Mouse (Mus musculus): ENCODE measurements at regions not wholly inside any gene's neighbourhood (a gene's known extent, or its start where the extent isn't known, plus 50 kb on each side); places are given as distances from the start of the nearest gene placed in this dataset.

GRCm38 (mm10) chr9:113260296-113260695, 447.8 kb downstream of the Pdcd6ip start:
- DNase-seq (ENCODE audit: low read depth, low spot score) = no peak
- Histone ChIP-seq H3K27me3 (ENCODE audit: control insufficient read depth, insufficient read depth, low read length, poor library complexity, severe bottlenecking) (no peaks in the 10 kb centered on the region), H3K36me3 (ENCODE audit: control insufficient read depth, insufficient read depth, low read length, poor library complexity, severe bottlenecking) (no peaks in the 10 kb centered on the region)

GRCm38 (mm10) chr9:113258556-113258955, 449.5 kb downstream of the Pdcd6ip start:
- Histone ChIP-seq H3K36me3 (ENCODE audit: control insufficient read depth, insufficient read depth, low read length, poor library complexity, severe bottlenecking) (no peaks in the 10 kb centered on the region), H3K27me3 (ENCODE audit: control insufficient read depth, insufficient read depth, low read length, poor library complexity, severe bottlenecking) (no peaks in the 10 kb centered on the region)
- DNase-seq (ENCODE audit: low read depth, low spot score) = no peak

- no peak for DNase-seq (ENCODE audit: low read depth, low spot score)
- H3K36me3 ChIP-seq (ENCODE audit: control insufficient read depth, insufficient read depth, low read length, poor library complexity, severe bottlenecking) = no peaks in the 10 kb centered on the region
- H3K27me3 ChIP-seq (ENCODE audit: control insufficient read depth, insufficient read depth, low read length, poor library complexity, severe bottlenecking) = no peaks in the 10 kb centered on the region
Observed at GRCm38 (mm10) chr9:113248703-113249274, 459.3 kb downstream of the Pdcd6ip start.

DNA sequence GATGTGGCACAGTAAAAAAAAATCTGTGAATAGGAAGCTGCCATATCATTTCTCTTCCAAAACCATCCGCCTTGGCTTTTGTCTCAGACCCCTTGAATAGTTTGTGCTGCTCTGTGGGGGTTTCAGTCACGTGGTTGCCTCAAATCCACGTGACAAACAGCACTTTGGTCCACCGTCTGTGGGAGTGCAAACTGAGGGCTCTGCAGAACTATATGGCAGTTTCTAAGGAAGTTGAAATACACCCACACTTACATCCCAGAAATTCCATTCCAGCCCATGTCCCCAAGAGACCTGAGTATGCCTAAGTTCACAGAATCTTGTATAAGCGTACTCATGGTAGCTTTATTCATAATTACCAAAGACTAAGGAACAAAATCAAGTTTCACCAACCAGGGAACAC, 460.1 kb downstream of the Pdcd6ip start:
- Histone ChIP-seq H3K36me3 (ENCODE audit: control insufficient read depth, insufficient read depth, low read length, poor library complexity, severe bottlenecking) (no peaks in the 10 kb centered on the region), H3K27me3 (ENCODE audit: control insufficient read depth, insufficient read depth, low read length, poor library complexity, severe bottlenecking) (no peaks in the 10 kb centered on the region)
- DNase-seq (ENCODE audit: low read depth, low spot score) = no peak

DNA sequence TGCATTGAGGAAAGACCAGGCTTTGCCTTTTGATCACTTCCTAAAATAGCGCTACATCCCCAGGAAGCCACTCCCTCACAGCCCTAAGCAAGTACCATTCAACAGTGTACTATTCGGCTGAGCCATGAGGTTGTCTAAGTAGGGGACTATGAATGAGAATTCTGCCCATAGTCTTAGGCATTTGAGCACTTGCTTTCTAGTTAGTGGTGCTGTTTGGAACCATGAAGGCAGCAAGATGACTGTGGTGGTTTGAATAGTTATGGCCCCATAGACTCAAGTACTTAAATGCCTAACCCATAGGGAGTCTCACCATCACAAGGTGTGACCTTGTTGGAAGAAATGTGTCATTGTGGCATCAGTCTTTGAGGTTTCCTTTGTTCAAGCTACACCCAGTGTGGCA, 464.2 kb downstream of the Pdcd6ip start:
- no peak for DNase-seq (ENCODE audit: low read depth, low spot score)
- Histone ChIP-seq H3K27me3 (ENCODE audit: control insufficient read depth, insufficient read depth, low read length, poor library complexity, severe bottlenecking) (no peaks in the 10 kb centered on the region), H3K36me3 (ENCODE audit: control insufficient read depth, insufficient read depth, low read length, poor library complexity, severe bottlenecking) (no peaks in the 10 kb centered on the region)

DNA sequence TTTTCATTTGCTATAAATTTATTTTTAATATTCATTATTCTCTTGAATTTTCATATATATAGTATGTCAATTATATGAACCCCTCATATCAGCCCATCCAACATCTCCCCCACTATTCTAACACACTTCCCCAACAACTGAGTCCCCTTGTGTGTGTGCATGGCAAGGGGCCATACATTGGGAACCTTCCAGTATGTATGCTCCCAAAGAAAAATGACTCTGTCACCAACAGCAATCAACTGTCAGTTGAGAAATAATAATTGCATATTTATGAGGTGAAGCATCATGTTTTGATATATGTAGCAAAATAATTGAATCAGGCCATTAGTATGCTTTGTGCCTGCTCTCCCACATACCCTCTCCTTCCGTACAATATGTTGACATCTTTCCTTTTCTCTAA, 474.7 kb downstream of the Pdcd6ip start:
- no peak for DNase-seq (ENCODE audit: low read depth, low spot score)
- H3K36me3 ChIP-seq (ENCODE audit: control insufficient read depth, insufficient read depth, low read length, poor library complexity, severe bottlenecking) = no peaks in the 10 kb centered on the region
- H3K27me3 ChIP-seq (ENCODE audit: control insufficient read depth, insufficient read depth, low read length, poor library complexity, severe bottlenecking) = no peaks in the 10 kb centered on the region

DNA sequence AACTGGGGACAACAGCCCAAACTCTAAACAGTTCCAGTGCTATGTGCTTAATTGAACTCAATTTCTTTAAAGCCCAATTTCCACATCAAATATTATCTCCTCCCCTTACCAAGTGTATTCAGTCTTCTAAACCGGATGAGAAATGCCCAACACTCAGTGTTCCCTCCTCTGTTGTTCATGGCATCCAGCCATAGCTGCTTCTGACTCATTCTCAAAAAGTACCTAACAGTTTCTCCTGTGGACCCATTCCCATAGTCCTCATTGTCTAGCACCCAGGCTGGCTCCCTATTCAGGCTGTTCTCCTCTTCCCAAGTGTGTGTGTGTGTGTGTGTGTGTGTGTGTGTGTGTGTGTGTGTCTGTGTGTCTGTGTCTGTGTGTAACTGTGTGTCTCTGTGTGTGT, 478.7 kb downstream of the Pdcd6ip start:
- DNase-seq (ENCODE audit: low read depth, low spot score) = no peak
- H3K27me3 ChIP-seq (ENCODE audit: control insufficient read depth, insufficient read depth, low read length, poor library complexity, severe bottlenecking) = no peaks in the 10 kb centered on the region
- H3K36me3 ChIP-seq (ENCODE audit: control insufficient read depth, insufficient read depth, low read length, poor library complexity, severe bottlenecking) = no peaks in the 10 kb centered on the region

DNA sequence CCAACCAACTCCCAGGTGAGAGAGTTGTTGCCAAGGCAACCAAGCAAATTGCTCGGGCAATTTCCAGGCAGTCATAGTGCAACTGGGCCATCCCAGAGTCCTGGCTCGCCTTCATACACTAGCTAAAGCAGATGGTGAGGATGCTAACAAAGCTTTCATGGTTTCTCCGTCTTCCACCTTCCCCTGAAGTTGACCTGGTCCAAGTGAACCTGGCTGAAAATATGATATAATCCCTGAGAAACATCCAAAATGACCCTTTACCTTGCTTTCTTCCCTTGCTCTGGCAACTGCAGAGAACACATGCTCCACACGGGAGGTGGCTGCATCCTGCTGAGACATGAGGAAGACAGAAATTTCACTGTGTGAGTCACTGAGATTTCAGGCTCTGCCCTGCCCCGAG, 494.1 kb downstream of the Pdcd6ip start:
- H3K36me3 ChIP-seq (ENCODE audit: control insufficient read depth, insufficient read depth, low read length, poor library complexity, severe bottlenecking) = no peaks in the 10 kb centered on the region
- DNase-seq (ENCODE audit: low read depth, low spot score) = no peak
- H3K27me3 ChIP-seq (ENCODE audit: control insufficient read depth, insufficient read depth, low read length, poor library complexity, severe bottlenecking) = no peaks in the 10 kb centered on the region

DNA sequence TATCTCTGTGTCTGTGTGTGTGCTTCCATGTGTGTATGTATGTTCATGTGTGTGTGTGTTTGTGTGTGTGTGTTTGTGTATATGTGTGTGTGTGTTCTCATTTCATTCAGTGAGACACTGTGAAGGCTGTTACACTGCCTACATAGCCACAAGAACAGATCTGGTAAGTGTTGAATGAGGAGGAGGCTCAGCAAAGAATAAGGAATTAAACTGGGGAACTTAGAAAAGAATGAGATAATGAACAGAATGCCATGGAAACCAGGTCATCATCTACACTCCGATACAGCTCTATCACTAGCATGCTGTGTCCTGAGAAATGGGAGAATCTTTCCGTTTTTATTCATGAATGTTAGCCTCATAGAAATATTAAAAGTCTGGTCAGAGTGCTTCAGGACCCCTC, 495.7 kb downstream of the Pdcd6ip start:
- Histone ChIP-seq H3K36me3 (ENCODE audit: control insufficient read depth, insufficient read depth, low read length, poor library complexity, severe bottlenecking) (no peaks in the 10 kb centered on the region), H3K27me3 (ENCODE audit: control insufficient read depth, insufficient read depth, low read length, poor library complexity, severe bottlenecking) (no peaks in the 10 kb centered on the region)
- no peak for DNase-seq (ENCODE audit: low read depth, low spot score)

- DNase-seq (ENCODE audit: low read depth, low spot score) = no peak
- Histone ChIP-seq H3K36me3 (ENCODE audit: control insufficient read depth, insufficient read depth, low read length, poor library complexity, severe bottlenecking) (no peaks in the 10 kb centered on the region), H3K27me3 (ENCODE audit: control insufficient read depth, insufficient read depth, low read length, poor library complexity, severe bottlenecking) (no peaks in the 10 kb centered on the region)
Observed at GRCm38 (mm10) chr9:113208181-113208580, 499.9 kb downstream of the Pdcd6ip start.

- no peaks in the 10 kb centered on the region for H3K27me3 ChIP-seq (ENCODE audit: control insufficient read depth, insufficient read depth, low read length, poor library complexity, severe bottlenecking)
- H3K36me3 ChIP-seq (ENCODE audit: control insufficient read depth, insufficient read depth, low read length, poor library complexity, severe bottlenecking) = no peaks in the 10 kb centered on the region
- no peak for DNase-seq (ENCODE audit: low read depth, low spot score)
Observed at GRCm38 (mm10) chr9:113199241-113199640, 508.8 kb downstream of the Pdcd6ip start.

- no peaks in the 10 kb centered on the region for H3K36me3 ChIP-seq (ENCODE audit: control insufficient read depth, insufficient read depth, low read length, poor library complexity, severe bottlenecking)
- H3K27me3 ChIP-seq (ENCODE audit: control insufficient read depth, insufficient read depth, low read length, poor library complexity, severe bottlenecking) = no peaks in the 10 kb centered on the region
- DNase-seq (ENCODE audit: low read depth, low spot score) = no peak
Observed at GRCm38 (mm10) chr9:113195556-113195955, 512.5 kb downstream of the Pdcd6ip start.

GRCm38 (mm10) chr9:113192773-113193172, 515.3 kb downstream of the Pdcd6ip start:
- no peaks in the 10 kb centered on the region for H3K36me3 ChIP-seq (ENCODE audit: control insufficient read depth, insufficient read depth, low read length, poor library complexity, severe bottlenecking)
- no peak for DNase-seq (ENCODE audit: low read depth, low spot score)

GRCm38 (mm10) chr9:113191163-113191562, 516.9 kb downstream of the Pdcd6ip start:
- H3K27me3 ChIP-seq (ENCODE audit: control insufficient read depth, insufficient read depth, low read length, poor library complexity, severe bottlenecking) = no peaks in the 10 kb centered on the region
- DNase-seq (ENCODE audit: low read depth, low spot score) = no peak

More at GRCm38 (mm10) chr9:113192773-113193172, 515.3 kb downstream of the Pdcd6ip start:
- no peaks in the 10 kb centered on the region for H3K27me3 ChIP-seq (ENCODE audit: control insufficient read depth, insufficient read depth, low read length, poor library complexity, severe bottlenecking)

DNA sequence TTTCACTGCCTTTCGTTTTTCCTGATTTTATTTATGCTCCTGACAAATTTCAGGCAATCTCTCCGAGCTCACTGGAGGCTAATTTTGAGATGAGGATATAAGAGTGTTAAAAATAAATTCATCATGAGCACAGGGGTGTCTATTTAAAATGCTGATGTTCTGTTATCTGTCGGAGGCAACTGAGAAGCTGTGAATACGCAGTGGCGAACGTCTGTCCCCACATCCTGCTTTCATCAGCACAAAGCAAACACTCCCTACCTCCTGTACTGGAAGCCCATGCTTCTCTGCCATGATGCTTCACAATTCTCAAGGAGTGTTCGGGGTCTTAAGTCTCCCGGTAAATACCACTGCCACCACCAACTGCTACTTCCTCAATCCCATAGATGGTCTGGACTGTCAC, 526.9 kb downstream of the Pdcd6ip start:
- H3K36me3 ChIP-seq (ENCODE audit: control insufficient read depth, insufficient read depth, low read length, poor library complexity, severe bottlenecking) = no peaks in the 10 kb centered on the region
- no peaks in the 10 kb centered on the region for H3K27me3 ChIP-seq (ENCODE audit: control insufficient read depth, insufficient read depth, low read length, poor library complexity, severe bottlenecking)
- DNase-seq (ENCODE audit: low read depth, low spot score) = no peak

More at GRCm38 (mm10) chr9:113191163-113191562, 516.9 kb downstream of the Pdcd6ip start:
- no peaks in the 10 kb centered on the region for H3K36me3 ChIP-seq (ENCODE audit: control insufficient read depth, insufficient read depth, low read length, poor library complexity, severe bottlenecking)

- DNase-seq (ENCODE audit: low read depth, low spot score) = no peak
- Histone ChIP-seq H3K27me3 (ENCODE audit: control insufficient read depth, insufficient read depth, low read length, poor library complexity, severe bottlenecking) (no peaks in the 10 kb centered on the region), H3K36me3 (ENCODE audit: control insufficient read depth, insufficient read depth, low read length, poor library complexity, severe bottlenecking) (no peaks in the 10 kb centered on the region)
Observed at GRCm38 (mm10) chr9:113177918-113178235, 530.2 kb downstream of the Pdcd6ip start.
